Mouse (Mus musculus): ENCODE measurements around the gene Chrna5.
"Not testable (repeated sequence)": the region's sequence is repeated elsewhere in the genome, so short reads cannot be mapped to it uniquely, and the experiment has no call there.

Chrna5 gene

DNA sequence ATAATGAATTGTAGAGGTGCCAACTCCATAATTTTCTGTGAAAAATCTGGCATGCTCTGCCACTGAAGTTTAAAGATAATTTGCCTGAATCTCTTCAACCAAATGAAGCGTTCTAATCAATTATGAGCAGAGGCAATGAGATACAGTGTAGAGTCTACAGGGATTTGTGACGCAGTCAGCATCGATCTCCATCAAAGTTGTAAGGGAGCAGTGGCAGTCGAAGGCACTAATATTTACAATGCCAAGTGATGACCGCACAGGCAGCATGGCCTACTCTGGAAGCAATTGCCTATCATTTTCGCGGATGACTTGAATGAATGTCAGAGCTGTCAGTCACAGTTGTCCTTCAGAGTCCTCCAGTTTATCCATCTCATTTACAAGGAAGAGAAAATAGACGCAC is at the start of gene Chrna5:
TSS of gene Chrna5 (plus strand) at position 207 of the 400 bp plus-strand sequence.
- no peak for DNase-seq (ENCODE audit: low read depth, low spot score)

DNA sequence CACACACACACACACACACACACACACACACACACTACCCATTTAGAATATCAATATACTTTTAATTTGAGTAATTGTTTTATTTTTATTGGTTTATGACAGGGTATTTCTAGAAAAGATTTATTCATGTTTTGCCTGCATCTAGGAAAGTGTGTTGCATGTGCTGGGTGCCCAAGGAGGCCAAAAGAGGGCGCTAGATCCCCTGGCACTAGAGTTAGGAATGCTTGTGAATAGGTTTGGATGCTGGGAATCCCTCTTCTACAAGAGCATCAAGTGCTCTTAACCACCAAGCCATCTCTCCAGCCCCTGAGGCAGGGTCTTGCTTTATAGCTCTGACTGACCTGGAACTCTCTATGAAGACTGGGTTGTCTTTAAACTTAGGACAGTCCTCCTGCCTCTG is 48.9 kb upstream of the Chrna5 start:
- peak; percentile 67 for DNase-seq (ENCODE audit: low read depth, low spot score)

- no peak for DNase-seq (ENCODE audit: low read depth, low spot score)
These were observed 48.3 kb upstream of the Chrna5 start for GRCm38 (mm10) chr9:54932379-54932778.

GRCm38 (mm10) chr9:54942071-54942470 is 38.6 kb upstream of the Chrna5 start:
- no peak for DNase-seq (ENCODE audit: low read depth, low spot score)

DNA sequence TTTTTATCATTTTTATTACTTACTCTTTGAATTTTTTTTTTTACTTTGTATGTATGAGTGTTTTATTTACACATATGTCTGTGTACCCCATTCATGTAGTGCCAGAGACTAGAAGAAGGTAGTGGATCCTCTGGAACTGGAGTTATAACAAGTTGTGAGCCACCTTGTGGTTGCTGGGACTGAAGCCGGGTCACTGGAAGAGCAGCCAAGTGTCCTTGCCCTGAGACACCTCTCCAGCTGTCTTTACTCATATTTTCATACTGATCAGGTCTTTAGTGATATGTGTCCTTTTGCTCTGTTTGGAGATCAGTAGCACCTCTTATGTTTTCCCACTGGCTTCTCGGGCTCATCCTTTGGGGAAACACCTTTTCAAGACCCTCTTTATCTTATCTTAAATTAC is 36.2 kb upstream of the Chrna5 start:
- peak; percentile 18 for DNase-seq (ENCODE audit: low read depth, low spot score)

DNA sequence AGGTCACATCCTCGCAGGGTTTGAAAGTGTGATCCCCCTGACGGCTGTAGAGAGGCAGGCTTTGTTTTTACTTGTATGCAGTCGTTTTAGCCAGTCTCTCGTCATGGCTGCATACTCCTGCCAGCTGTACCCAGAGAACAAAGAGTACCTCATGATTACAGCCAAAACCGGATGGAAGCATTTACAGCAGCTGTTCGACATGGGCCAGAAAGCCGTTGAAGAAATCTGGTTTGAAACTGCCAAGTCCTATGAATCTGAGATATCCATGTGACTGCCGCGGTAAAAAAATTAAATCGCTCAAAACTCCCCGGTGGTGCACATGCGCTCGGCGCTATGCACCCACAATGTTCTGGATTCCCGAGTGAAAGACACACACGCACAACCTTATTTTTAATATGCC is 34.4 kb upstream of the Chrna5 start:
- DNase-seq (ENCODE audit: low read depth, low spot score): no peak

- no peak for DNase-seq (ENCODE audit: low read depth, low spot score)
These were observed 31.2 kb upstream of the Chrna5 start for GRCm38 (mm10) chr9:54949465-54949864.

- not testable (repeated sequence) for DNase-seq (ENCODE audit: low read depth, low spot score)
These were observed 30.5 kb upstream of the Chrna5 start for GRCm38 (mm10) chr9:54950162-54950561.

DNA sequence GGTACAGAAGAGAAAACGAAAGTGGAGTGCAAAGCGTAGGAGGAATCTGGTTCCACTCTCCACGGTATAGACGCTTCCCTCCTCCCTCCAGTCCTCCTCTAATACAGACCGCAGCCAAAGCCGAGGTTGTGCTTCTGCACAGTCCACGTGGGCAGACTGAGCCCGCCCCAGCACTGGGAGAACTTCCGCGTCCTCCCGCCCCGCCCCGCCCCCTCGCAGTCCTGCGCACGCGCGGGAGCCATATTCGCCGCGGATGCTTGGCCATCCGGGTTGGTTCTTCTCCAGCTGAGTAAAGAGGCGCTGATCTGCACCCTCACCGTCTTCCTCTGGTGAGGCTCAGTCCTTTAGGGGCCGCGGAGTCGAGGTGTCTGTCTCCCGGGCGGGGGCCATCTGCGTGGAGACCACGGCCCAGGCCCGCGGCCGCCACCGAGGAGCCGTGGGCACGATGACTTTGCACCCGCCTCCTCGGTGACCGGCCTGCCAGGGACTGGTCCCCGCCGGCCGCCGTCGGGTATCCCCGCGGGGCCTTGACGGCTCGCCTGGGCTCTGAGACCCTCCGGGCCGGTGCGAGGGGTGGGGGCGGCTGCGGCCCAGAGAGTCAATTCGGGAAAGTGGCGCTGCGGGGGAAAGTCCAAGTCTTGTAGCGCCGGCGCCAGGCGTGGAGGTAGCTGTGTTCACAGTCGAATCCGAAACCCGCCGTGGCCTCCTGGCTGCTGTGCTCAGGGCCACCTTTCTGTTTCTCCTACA is 29.9 kb upstream of the Chrna5 start, which contains the start of the genes Psma4 and AY074887:
TSS of gene Psma4 (plus strand) at position 216 of the 747 bp plus-strand sequence.
TSS of gene AY074887 (minus strand) at position 424 of the 747 bp plus-strand sequence.
- DNase-seq (ENCODE audit: low read depth, low spot score): peak; percentile 95

- no peak for DNase-seq (ENCODE audit: low read depth, low spot score)
These were observed 19.6 kb upstream of the Chrna5 start for GRCm38 (mm10) chr9:54961059-54961458.

DNA sequence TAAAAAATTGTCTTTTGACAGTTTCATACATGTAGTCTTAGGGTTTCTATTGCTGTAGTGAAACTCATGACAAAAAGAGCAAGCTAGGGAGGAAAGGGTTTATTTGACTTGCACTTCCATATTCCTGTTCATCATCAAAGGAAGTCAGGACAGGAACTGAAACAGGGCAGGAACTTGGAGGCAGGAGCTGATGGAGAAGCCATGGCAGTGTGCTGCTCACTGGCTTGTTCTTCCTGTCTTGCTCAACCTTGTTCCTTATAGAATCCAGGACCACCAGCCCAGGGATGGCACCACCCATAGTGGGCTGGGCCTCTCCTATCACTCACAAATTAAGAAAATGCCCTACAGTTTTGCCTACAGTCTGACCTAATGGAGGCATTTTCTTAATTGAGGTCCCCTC is 17.0 kb upstream of the Chrna5 start:
- no peak for DNase-seq (ENCODE audit: low read depth, low spot score)

DNA sequence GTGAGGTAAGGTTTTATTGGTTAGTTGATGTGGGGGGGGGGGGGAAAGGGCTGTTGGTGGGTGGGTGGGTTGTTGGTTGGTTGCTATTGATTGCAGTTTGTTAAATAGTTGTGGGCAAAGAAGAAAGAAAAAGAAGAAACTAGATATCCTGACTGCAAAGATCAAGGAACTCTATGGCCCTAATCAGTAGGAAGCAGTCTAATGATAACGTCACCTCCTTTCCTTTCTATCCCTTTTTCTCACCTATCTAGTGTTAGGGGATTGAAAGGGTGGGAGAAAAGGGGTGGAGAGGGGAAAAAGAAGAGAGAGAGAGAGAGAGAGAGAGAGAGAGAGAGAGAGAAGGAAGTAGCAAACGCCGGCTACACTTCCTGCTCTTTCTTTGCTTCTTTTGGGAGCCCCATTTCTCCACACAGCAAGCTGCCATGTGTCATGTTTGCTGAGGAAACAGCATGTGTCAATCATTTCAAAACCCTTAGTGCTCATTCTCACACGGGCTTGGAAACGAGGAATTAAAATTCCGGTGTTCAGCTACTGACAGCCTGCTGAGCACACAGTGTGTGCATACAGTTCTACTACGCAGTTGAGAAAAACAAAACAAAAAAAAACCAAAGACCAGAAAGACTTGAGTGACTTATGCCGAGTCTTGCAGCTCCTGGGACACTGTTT is 10.6 kb upstream of the Chrna5 start:
- DNase-seq (ENCODE audit: low read depth, low spot score): no peak

DNA sequence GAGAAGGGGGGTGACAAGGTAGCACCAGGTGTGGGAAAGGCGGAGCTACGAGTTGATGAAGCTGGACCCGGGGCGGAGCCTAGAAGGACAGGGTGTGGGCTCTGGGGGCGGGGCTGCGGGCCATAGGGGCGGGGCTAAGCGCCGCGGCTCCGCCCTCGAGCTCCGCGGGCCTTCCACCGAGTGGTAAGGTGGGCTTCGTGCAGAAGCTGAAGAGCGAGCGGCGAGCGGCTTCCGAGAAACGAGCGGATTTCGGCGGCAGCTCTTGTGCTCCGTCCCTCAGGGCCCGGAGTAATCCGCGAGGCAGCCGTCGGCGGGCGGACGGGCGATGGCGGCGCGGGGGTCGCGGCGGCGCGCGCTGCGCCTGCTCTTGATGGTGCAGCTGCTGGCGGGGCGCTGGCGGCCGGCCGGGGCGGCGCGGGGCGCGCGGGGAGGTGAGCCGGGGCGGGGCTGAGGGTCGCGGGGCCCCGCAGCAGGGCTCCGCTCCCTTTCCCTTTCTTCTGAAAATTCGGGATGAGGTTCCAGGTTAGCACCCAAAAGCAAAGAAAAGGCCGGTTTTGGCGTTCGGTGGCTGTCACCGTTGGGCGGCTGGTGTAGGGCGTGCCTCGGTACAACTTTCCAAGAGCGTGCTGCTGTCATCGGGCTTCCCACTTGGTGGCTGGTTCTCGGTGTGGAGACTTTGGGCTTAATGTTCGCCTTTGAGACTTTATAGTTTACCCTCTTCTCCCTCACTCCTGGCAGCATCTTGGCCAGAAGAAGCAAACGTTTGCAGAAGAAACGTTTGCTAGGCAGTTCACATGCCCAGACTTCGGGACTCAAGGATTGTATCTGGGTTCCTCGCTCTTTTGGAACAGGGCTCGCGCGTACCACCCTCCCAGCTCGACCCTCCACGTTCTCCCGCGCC is 861 bp downstream of the Chrna5 start:
- peak; percentile 75 for DNase-seq (ENCODE audit: low read depth, low spot score)

GRCm38 (mm10) chr9:54982401-54982800 is 1.7 kb downstream of the Chrna5 start:
- DNase-seq (ENCODE audit: low read depth, low spot score): no peak

DNA sequence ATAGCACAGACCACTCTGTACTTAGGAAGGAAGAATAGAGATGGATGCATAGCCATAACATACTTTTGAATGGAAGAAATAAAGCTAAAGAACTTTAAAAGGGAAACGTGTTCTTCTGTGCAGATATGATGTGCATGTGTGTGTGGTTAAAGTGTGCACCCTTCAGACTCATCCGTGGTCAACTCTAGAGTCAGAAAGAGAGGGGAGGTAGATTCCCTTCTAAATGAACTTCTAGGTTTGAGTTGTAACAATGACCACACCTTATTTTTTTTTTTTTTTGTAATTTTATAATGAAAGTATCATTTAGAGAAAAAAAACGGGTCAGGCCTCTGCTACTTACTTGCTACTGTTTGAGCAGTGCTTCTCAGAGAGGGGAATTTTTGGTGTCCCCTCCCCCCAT is 9.7 kb downstream of the Chrna5 start:
- no peak for DNase-seq (ENCODE audit: low read depth, low spot score)

GRCm38 (mm10) chr9:54994381-54994780 is 13.7 kb downstream of the Chrna5 start:
- peak; percentile 27 for DNase-seq (ENCODE audit: low read depth, low spot score)

DNA sequence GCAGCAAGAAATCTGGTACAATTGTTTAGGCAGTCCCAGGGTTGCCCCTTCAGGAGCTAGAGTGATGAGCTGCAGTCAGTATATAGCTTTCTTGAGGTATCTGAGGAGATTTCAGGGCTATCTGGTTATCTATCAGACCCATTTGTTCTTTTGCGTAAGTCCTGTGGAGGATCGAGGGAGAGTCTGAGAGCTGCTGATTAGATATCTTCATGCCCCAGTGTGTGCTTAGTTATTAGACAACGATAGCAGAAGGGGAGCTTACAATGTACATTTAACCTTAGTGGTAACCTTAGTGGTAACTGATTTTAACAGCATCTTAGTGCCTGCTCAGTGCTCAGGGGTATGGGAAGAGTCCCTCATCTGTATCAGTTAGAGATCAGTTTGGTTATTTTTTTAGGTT is 15.0 kb downstream of the Chrna5 start:
- no peak for DNase-seq (ENCODE audit: low read depth, low spot score)

GRCm38 (mm10) chr9:55003609-55004008 is 22.9 kb downstream of the Chrna5 start:
- no peak for DNase-seq (ENCODE audit: low read depth, low spot score)

DNA sequence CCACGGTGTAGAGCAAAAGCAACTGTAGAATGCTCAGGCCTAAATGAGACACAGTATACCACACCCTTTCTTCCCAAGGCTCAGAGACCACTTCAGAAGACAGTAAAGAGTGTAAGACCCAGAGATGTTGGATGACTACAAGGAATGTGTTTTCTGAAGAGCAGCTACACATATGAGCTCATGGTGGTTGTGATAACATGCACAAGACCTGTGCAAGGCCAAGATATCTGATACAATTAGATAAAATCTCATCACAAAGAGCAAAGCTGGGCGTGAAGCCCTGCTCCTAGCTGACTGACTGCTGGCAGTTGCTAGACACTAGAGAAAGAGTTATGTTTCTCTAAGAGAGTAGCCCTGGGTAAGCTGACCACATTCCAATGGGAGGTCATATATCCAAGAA is 29.0 kb downstream of the Chrna5 start:
- DNase-seq (ENCODE audit: low read depth, low spot score): no peak

DNA sequence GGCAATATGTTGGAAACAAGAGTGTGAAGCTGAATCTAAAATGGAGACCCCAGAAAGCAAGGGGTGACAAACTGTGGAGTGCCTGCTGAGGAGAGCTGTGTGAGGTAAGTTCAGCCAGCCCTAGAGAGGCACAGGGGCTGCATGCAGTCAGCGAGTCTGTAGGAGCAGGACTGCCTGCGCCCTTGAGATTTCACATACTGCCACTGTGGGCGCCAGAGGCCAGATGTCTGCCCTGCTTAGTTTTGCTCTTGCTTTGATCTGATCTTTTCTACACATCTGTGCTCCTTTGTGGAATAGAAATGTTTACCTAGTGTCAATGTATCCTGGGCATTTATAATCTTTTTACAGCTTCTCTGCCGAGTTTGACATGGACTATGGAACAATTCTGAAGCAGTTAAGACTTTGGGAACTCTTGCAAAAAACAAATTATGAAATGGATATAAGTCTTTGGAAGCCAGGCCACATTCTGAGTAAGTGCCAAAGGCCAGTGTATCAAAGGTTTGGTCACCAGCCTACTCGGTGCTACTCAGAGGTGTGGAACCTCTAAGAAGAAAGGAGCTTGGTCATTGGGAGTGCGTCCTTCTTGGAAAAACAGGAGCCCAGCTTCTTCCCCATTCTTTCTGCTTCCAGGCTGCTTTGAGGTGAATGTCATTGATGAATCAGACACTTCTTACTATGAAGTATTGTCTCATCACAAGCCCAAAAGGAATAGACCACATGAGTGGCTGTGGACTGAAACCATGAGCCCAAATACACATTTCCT is 30.1 kb downstream of the Chrna5 start:
- peak; percentile 17 for DNase-seq (ENCODE audit: low read depth, low spot score)

GRCm38 (mm10) chr9:55016926-55017325 is 36.2 kb downstream of the Chrna5 start:
- no peak for DNase-seq (ENCODE audit: low read depth, low spot score)
